Mouse (Mus musculus) retina, postnatal 7 days (tissue): ENCODE measurements around the gene Vmn2r72.

Experiments used
- DNase-seq: peaks from one replicate; pipeline ENCODE4 v3.0.0-alpha.2; 2012; ENCODE audit warnings: low read depth, low spot score

Vmn2r72 gene

DNA sequence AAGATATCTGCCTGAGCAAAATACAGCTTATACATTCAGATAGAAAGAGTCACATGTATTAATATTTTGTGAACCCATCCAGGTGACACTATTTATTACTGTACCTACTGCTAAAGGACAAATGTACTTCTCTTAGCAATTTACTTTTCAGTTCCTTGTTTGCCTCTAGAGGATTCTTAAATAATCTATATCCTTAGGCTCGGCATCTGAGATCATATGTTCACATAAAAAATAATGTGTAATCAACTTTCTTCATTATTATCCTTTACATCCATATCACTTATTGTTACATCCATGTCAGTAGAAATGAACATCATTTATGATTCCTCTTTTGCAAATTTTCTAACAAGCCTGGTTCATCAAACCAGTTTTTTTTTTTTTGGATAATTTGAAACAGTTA, at the start of gene Vmn2r72:
Vmn2r72 (minus strand) TSS at position 101 of the 400 bp plus-strand sequence.
- no peak for DNase-seq
